Mouse (Mus musculus) frontal cortex, postnatal 25 days (tissue): Measurements from ENCODE around the gene Gm20821.
"Not testable (repeated sequence)": the region's sequence is repeated elsewhere in the genome, so short reads cannot be mapped to it uniquely, and the experiment has no call there.

Source experiments
- DNase-seq, 2 experiments: peaks; one replicate each; pipeline ENCODE4 v3.0.0; 2022; ENCODE audit warnings: low spot score in 2 of 2

Gene Gm20821

GRCm38 (mm10) chrY:9781504-9781903 is at the start of gene Gm20821:
Gm20821 (plus strand) TSS chrY:9781804.
- DNase-seq: not testable (repeated sequence)
